Mouse (Mus musculus): ENCODE measurements around the gene Trappc3.
A peak's percentile ranks its signal among the peaks of the same experiment; 100 is the strongest.
"Not testable (repeated sequence)": the region's sequence is repeated elsewhere in the genome, so short reads cannot be mapped to it uniquely, and the experiment has no call there.

Gene Trappc3

GRCm38 (mm10) chr4:126262119-126262807 lies at the start of gene Trappc3:
Gene Trappc3 (plus strand): TSS chr4:126262325.
- DNase-seq (ENCODE audit: low spot score in 2 of 2), result peak; percentile 99

DNA sequence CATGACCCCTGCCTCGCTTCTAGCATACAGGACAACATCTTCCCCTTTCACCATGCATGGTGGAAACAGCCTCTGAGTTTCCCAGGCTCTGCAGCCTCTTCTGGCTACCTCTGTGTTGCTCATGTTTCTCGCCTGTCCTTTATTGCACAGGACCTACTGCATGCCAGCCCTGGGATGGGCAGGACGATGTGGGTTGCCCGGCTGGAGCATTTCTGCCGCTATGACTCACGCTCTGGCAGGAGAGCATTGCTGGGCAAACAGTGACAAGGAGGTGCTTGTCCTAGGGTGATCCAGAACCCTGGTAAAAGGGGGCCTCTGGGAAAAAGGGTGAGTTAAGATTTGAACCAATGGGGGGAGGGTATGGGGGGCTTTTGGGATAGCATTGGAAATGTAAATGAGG lies 44.4 kb upstream of the Trappc3 start:
- no peak for DNase-seq (ENCODE audit: low spot score in 2 of 2)

DNA sequence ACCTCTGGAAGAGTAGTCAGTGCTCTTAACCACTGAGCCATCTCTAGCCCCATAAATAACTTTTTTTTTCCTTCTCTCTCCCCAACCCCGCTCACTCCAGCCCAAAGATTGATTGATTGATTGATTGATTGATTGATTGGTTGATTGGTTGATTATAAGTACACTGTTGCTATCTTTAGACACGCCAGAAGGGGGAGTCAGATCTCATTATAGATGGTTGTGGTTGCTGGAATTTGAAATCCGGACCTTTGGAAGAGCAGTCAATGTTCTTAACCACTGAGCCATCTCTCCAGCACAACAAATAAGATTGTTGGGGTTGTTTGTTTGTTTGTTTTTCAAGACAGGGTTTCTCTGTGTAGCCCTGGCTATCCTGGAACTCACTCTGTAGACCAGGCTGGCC lies 42.6 kb upstream of the Trappc3 start:
- DNase-seq (ENCODE audit: low spot score in 2 of 2), result not testable (repeated sequence)

DNA sequence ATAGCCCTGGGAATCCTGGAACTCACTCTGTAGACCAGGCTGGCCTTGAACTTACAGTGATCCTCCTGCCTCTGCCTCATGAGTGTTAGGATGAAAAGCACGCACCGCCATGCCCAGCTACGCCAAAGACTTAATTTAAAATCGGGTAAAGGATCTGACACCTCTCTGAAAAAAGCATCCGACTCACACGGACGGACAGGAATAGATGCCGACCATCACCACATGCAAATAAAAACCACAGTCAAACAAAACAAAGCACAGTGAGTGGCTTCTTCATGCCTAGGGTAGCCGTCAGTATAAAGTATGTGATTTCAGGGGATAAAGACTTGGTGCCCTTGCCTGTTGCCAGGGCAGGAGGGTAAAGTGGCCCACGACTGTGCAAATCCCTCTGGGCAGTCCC lies 42.1 kb upstream of the Trappc3 start:
- DNase-seq (ENCODE audit: low spot score in 2 of 2), result no peak

GRCm38 (mm10) chr4:126222631-126223030 lies 39.5 kb upstream of the Trappc3 start:
- no peak for DNase-seq (ENCODE audit: low spot score in 2 of 2)

DNA sequence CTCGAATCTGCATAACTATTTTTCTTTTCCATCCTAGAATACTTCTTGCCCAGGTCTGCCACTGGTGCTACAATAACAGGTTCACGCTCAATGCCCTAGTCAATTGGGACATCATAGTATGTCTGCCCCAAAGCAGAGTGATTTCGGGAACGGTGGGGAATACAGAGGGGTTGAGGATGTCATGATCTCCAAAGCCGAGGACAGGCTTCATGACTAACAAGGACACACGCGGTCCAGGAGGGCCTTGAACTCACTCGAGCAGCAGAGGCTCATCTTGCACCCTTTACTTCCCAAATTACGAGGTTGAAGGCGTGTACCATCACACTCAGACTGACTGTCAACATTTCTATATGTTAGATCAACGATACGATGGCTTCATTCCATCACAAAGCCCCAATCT lies 35.5 kb upstream of the Trappc3 start:
- no peak for DNase-seq (ENCODE audit: low spot score in 2 of 2)

DNA sequence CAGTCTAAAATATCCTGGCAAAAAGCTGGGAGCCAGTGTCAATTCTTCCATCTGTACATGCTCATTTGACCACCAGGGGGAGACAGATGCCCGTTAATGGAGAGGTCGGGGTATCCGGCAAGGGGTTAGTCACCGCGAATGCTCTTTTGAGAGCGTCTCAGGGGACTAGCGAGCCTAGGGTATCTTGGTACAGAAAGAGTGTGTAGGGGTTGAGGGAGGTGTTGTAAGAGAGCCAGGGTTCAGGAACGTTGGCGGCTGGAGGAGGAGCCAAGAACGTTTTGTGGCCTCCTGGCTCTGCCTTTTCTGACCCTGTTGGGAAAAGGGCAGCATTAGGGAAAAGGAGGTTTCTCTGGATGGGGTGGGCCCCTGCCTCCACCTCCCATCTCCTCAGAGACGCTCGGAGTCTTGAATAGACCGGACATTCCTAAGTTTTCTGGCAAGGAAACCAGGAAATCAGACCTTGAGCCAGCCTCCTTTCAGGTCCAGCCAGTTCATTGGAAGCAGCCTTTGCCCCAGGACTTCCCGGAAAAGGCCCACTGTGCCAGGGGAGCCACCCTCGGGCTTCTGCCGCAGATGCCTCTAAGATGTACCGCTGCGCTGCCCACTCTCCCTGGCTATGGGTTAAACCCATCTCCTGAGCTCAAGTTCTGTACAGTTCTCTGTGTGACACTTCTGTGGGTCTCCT lies 34.9 kb upstream of the Trappc3 start:
- DNase-seq (ENCODE audit: low spot score in 2 of 2), result peak; percentile 79 to 87

GRCm38 (mm10) chr4:126228144-126228543 lies 34.0 kb upstream of the Trappc3 start:
- no peak for DNase-seq (ENCODE audit: low spot score in 2 of 2)

DNA sequence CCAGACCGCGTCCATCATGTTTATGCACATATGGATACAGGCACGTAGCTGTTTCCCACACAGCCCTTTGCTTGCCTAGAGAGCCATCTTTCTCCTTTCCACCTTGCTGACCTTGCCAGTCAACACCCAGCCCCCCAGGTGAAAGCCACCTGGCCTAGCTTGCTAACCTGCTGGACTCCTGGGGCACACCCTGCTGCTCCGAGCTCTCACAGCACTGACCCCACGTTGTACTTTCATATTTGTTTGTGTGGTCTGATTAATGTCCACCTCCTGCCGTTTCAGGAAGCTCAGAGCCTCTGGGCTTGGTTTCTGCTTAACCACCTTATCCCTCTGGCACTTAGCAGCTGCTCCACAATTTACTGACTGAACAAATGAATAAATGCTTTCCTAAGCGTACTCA lies 32.2 kb upstream of the Trappc3 start:
- no peak for DNase-seq (ENCODE audit: low spot score in 2 of 2)

GRCm38 (mm10) chr4:126233676-126234308 lies 28.3 kb upstream of the Trappc3 start:
- DNase-seq (ENCODE audit: low spot score in 2 of 2), result no peak

GRCm38 (mm10) chr4:126234496-126235175 lies 27.5 kb upstream of the Trappc3 start:
- no peak for DNase-seq (ENCODE audit: low spot score in 2 of 2)

- no peak for DNase-seq (ENCODE audit: low spot score in 2 of 2)
Measured at GRCm38 (mm10) chr4:126235191-126235590, 26.9 kb upstream of the Trappc3 start.

DNA sequence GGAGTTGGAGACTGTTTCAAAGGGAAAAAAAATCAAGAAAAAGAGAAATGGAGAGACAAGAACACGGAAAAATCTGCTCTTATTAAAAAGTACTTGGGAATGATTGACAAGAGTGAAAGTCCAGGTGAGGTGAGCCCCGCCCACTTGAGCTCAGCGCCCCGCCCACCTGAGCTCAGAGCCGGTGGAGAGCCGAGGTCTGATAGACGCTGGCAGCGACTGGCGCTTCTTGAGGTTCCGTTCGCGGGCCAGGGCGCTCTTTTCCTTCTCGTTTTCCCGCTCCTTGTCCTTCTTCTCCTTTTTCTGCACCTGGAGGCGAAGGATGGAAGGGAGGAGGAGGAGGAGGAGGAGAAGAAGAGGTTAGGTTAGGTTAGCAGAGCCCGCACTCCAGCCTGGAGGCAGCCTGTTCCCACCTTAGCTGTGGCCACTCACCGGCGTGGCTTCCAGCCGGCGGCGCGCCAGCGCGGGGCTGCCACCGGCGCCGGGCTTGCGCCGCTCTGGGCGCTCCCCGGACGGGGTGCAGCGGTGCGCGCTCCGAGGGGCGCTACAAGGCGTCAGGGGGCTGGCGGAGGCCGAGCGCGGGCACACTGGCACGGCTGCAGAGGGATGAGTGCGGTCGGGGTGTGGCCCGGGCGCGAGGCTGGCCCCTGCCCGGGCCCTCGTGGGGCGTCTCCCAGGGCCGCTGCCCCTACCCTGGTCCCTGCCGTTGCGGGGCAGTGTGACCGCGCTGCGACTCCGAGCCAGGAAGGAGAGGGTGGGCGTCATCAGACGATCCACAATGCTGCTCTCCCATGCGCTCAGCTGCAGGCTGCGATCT lies 25.5 kb upstream of the Trappc3 start:
- DNase-seq (ENCODE audit: low spot score in 2 of 2), result no peak

- no peak for DNase-seq (ENCODE audit: low spot score in 2 of 2)
Measured at GRCm38 (mm10) chr4:126237721-126238242, 24.3 kb upstream of the Trappc3 start.

GRCm38 (mm10) chr4:126239862-126240475 lies 22.2 kb upstream of the Trappc3 start:
- no peak for DNase-seq (ENCODE audit: low spot score in 2 of 2)

DNA sequence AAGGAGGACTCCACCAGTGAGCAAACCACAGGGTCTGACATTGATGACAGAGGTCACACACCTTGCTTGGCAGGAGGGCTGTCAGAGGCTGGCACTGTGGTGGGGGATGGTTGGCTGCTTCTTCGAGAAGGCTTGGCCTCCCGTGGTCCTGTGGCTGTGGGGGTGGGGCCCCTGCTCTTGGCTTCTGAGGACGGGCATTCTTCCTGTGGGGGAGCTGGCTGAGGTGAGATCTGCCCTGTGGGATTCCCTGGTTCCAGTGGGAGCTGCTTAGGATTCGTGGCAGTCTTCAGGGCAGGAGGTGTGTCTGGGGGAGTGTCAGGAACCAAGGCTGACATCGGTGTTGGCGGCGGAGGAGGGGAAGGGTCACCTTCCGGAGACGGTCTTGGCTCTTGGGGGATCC lies 20.2 kb upstream of the Trappc3 start:
- DNase-seq (ENCODE audit: low spot score in 2 of 2), result no peak

- DNase-seq (ENCODE audit: low spot score in 2 of 2), result no peak
Measured at GRCm38 (mm10) chr4:126242510-126242909, 19.6 kb upstream of the Trappc3 start.

- no peak for DNase-seq (ENCODE audit: low spot score in 2 of 2)
Measured at GRCm38 (mm10) chr4:126246202-126246889, 15.8 kb upstream of the Trappc3 start.

- no peak for DNase-seq (ENCODE audit: low spot score in 2 of 2)
Measured at GRCm38 (mm10) chr4:126248261-126248868, 13.8 kb upstream of the Trappc3 start.

DNA sequence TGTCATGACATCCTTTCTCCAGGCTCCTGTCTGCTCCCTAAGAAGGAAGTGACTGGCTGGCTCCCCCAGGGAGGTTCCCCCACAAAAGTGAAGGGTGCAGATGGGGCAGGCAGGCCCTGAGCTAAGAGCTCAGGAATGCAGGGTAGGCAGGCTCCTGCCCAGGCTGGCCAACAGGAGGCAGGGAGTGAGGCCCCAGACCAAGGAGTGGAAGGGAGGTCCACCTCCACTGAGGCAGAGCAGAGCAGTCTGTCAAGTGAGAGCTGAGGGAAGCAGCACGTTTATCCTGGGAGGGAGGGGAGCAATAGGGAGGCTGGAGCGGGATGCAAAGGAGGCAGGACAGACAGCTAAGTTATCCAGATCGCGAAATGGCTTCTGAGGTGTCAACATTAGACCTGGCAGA lies 11.5 kb upstream of the Trappc3 start:
- DNase-seq (ENCODE audit: low spot score in 2 of 2), result no peak
